Mouse (Mus musculus): ENCODE results near the gene Ccdc180.

Ccdc180 gene

DNA sequence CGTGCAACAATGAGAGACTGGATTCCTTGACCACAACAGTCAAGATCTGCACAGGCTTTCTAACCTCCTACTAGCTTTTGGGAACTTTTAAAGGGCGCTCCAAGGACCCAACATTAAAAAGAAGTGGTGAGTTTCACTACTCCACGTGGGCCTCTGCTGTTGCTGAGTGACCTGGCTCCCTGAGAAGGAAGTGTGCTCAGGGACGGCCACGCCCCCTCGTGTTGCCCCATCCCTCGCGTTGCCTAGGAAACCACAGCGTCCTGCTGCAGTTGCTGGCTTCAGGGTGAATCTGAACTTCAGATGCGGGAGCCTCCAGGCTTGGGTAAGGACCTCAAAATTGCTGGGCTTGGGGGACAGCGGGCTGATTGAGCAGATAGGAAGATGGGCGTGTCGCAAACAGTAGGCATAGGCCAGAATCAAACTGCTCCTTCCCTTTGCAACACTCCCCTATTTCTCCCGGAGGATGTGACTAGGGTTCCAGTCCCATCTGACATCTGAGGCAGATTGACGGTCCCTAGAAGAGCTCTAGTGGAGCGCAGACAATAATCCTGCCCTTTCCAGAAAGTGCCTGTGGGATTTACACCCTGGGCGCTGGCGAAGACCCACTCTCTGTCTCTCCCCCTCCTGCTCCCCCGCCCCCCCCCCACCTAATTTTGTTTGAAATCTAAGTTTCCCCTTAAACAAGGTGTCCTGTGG lies at the start of gene Ccdc180:
Gene Ccdc180, plus strand, starts transcription at position 238 of the 696 bp plus-strand sequence.
- DNase-seq (ENCODE audit: inconsistent age in 2 of 2, low spot score in 1 of 2), result peak; percentile 91 to 96

DNA sequence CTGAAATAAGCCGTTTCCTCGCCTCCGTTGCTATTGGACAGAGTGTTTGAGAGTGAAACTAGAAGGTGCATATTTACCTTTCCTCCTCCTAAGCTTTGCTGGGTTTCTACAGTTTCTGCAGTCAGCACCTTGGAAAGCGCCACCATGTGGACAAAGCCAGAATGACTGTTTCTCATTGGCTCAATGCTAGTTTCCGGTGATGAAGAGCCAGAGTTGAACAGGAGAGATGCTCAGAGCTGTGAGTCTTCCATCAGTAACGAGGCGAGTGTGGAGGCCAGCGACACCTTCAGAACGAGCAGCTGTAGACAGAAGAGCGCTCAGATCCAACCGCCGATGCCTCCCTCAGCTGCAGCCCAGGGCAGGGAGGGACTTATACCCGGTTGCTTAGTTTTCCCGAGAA lies 45.7 kb upstream of the Ccdc180 start:
- DNase-seq (ENCODE audit: inconsistent age in 2 of 2, low spot score in 1 of 2), result peak in 1 of 2 experiments; percentile 63

DNA sequence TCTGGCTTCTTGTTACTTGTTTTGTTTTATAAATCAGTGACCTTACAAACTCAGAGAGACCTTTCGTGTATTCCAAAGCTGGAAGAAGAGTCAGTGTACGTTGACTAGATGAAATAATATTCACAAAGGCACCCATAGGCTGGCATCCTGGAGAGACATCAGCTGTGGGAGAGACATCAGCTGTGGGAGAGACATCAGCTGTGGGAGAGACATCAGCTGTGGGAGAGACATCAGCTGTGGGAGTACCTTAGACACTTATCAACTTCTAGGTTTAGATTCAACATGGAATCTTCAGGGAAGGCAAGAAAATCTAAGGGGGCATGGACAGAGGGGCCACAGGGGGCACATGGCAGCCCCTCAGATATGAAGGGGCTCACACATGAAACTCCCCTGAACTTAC lies 43.8 kb upstream of the Ccdc180 start:
- no peak for DNase-seq (ENCODE audit: inconsistent age in 2 of 2, low spot score in 1 of 2)

DNA sequence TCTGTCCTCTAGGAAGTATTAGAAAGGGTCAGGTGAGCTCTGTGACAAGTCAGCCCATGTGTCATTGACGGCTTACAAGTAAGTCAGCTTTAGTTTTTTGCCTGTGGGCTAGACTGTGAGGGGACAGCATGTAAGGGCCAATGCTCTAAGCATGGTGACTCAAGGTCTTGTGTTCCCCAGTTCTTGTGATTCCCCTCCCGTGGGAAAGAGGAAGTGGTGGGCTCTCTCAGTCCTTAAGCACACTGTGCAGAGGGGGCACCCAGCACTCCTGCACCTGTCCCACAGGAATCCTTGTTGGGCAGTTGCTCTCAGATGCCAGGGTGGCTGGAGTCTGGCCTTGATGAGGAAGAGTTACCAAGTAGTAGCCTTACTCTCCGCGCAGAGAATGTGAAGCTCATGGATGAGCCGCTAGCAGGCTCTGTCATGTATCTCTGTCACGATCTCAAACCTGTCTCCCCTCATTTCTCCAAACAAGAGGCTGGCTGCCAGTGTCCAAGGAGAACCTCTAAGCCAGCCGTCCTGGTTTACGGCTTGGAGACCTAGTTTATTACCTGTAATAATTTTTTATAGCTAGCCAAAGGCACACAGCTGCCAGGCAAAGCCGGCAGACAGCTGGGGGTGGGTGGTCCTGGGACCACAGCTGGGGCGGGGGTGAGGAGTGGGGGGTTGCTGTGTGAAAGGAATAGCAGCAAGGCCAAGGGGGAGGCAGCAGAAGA lies 41.8 kb upstream of the Ccdc180 start, which contains the start of gene Stra6l:
Gene Stra6l, plus strand, starts transcription at position 556 of the 716 bp plus-strand sequence.
- no peak for DNase-seq (ENCODE audit: inconsistent age in 2 of 2, low spot score in 1 of 2)

DNA sequence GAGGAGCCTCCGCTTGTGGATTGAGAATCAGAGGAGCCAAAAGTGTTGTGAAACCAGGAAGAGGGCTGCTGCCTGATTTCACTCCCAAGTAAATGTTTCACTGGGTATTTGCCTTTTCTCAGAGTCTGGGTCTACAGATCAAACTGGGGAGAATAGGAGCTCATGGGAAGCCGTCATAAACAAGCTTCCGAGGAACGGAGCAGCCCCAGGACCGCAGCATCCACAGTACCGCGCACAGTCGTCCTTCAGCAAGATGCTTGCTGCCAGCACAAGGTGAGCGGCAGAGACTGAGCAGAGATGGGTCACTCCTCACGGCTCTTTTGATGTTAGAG lies 41.3 kb upstream of the Ccdc180 start:
- no peak for DNase-seq (ENCODE audit: inconsistent age in 2 of 2, low spot score in 1 of 2)

DNA sequence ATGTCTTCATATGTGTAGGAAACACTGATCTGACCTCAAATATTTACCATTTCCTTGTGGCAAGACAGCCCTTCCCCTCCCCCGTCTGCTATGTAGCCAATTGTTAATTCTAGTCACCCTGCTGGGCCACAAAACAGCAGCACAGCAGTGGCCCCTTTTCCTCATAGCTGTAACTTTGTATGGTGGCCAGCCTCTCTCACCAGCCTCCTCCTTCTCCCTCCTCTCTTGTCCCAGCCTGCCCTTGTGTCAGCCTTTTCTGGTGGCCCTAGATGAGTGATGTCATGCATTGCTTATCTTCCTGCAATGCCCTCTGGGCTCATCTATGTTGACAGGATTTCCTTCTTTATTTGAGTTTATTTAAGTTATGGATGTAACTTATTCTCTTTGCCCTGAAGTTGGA lies 40.7 kb upstream of the Ccdc180 start:
- DNase-seq (ENCODE audit: inconsistent age in 2 of 2, low spot score in 1 of 2), result no peak

DNA sequence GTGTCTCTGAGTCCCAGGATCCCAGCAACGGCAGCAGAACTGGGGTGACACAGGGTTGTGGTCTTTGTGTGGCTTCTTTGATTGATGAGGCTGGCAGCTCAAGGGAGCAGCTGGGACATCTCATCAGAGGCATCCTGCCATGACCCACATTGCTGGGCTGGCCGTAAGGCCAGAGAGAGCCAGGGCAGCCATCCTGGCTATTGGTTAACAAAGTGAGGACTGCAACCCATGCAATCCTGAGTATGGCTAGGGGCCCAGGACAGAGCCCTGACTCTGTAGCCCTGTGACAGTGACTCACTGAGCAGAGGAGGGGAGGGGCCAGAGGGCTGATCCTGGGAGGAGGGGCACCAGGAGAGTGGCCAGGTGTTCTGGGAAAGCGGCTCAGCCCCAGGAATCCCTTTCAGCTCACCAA lies 38.5 kb upstream of the Ccdc180 start:
- peak; percentile 77 to 86 for DNase-seq (ENCODE audit: inconsistent age in 2 of 2, low spot score in 1 of 2)

DNA sequence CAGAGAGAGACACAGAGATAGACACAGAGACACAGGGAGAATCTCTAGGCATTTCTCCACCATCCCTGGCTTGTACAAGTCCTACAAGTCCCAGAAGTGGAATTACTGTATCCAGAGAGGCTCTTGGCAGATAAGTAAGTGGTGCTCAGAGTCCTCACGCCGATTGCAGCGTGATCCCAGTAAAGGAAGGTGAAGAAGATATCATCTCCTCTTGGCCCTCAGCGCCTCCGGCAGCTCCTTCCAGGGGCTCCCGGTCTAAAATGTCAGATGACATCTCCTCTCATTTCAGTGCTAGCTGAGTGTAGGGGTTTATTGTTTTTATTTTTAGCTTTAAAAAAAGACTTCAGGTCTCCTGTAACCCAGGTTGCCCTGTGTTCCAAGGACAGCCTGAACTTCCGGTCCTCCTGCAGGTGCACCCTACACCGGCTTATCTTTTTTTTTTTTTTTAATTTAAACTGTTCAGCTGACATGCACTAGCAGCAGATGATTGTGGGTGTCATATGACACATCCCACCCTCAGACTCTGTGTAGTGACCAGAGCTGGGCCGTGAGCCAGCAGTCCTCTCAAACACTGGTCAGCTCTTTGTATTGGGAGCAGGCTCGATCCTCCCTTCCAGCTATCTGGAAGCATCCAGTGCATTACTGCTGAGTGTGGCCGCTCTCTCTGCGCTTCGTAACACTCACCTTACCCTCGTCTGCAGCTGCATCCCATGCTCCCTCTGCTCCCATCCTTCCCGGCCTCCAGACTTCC lies 36.4 kb upstream of the Ccdc180 start:
- no peak for DNase-seq (ENCODE audit: inconsistent age in 2 of 2, low spot score in 1 of 2)

DNA sequence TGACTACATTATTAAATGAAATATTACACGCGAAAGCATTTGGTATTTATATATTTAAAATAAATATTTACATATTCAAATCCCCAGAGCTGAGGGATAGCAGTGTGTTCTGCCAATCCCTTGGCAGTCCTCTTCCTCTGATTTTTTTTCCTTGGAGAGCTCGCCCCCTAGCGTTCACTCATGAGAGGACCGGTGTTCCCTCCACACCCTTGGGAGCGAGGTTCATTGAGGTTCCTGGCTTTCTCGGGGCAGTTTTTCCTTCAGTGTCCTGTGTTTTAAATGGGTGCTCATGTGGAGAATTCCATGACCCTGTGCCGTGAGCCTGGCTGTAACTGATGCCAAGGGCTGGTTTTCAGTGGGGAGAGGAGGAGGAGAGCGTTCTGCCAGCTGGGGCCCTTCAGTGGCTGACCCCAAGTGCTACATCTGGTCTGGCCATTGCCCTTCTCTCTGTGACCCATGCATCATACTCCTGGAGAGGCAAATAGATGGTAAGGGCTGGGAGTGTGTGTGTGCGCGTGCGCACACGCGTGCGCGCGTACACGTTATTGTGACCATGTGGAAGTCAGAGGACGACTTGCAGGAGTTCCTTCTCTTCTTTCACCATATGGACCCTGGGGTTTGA lies 34.2 kb upstream of the Ccdc180 start:
- peak; percentile 80 to 92 for DNase-seq (ENCODE audit: inconsistent age in 2 of 2, low spot score in 1 of 2)

DNA sequence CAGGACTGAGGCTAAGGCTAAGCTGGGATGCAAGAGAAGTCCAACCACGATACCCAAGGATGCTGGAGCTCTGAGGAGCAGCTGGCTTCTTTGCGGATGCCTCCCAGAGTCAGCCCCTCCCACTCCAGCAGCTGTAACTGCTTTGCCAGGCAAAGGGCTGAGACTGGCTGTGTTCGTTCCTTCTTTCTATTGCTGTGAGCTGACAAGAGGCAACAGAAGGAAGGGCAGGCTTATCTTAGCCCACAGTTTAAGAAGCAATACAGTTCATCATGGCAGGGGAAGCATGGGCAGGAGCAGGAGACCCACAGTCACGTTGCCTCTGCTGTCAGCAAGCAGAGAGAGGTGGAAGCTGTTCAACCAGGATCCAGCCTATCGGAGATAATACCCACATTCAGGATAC lies 28.9 kb upstream of the Ccdc180 start:
- no peak for DNase-seq (ENCODE audit: inconsistent age in 2 of 2, low spot score in 1 of 2)

DNA sequence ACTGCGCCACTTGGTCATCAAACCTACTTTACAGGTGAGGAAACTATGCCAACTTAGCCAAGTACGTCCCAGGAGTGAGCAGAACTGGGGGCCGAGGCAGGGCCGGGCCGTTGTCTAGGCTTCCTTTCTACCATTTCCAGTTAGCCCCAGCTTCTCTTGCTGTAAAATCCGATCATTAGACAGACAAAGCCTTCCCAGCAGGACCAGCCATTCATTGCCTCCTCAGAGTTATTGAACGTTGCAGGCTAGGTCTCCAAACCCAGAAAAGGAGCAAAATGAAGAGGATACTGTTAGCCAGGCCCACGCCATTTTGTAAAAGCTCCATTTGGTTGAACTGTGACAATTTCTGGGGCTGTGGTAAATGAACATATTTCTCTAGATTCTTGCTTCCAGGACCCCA lies 22.7 kb upstream of the Ccdc180 start:
- no peak for DNase-seq (ENCODE audit: inconsistent age in 2 of 2, low spot score in 1 of 2)

DNA sequence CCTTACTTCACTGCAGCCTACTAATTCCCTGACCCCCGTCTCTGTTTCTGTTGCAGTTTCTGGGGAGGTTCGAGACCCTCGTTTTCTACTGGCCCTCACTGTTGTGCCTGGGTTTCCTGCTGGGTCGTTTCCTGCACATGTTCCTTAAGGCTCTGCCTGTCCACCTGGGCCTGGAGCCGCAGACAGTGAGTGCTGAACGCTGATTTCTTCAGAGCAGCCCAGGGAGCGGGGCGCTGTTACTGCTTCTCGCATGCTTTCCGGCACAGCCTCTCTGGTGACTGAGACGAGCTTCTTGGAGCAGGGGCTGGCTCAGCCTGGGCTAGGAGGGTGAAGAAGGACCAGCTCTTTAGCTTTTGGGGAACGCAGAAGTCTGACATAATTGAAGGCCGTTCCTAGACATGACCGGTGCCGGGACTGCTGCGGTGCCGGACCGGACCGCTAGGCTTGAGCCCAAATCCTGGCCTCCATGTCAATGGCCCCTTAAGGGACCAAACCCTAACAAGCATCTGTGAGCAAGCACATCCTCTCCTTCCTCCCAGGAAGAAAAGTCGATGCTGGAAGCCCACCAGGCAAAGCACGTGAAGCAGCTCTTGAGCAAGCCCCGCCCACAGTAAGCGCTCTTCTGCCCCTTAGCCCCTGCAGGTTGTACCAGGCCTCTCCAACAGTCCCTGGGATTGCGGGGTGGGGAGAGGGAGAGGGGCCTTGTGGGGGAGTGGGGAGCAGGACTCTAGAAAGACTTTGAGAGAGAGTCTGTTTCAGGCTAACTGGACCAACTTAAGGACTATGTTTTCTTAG lies 20.9 kb upstream of the Ccdc180 start:
- no peak for DNase-seq (ENCODE audit: inconsistent age in 2 of 2, low spot score in 1 of 2)

DNA sequence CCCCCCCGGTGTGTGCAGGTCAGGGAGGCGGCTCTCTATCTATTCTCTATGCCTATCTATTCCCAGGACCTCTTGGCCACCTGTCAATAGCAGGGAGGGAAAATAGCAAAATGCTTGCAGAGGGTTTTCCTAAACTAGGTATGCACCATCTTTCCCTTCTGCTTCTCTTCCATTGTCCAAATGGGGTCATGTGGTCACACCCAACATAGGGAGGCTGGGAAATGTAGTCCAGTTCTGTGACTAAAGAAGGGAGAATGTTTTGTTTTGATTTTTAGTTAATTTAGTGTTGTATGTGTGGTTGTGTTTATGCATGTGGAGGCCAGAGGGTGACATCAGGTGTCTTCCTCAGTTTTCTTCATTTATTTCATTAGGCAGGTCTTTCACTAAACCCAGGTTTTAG lies 18.0 kb upstream of the Ccdc180 start:
- no peak for DNase-seq (ENCODE audit: inconsistent age in 2 of 2, low spot score in 1 of 2)

DNA sequence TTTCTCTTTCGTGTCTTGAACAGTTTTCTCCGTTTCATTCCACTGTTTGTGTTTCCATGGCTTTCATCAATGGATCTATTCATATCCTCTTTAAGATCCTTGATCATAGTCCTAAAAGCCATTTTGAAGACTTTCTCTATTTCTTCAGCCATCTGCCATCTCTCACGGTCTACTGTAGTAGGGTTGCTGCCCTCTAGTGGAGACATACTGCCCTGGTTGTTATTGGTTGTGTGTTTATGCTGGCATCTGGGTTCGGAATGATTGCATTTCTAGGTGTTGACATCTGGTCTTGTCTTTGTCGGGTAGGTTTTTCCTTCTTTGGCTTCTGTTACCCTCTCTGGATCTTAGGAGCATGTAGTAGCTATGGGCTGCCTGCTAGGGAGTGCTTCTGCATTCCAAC lies 11.2 kb upstream of the Ccdc180 start:
- DNase-seq (ENCODE audit: inconsistent age in 2 of 2, low spot score in 1 of 2), result peak; percentile 38 to 86

DNA sequence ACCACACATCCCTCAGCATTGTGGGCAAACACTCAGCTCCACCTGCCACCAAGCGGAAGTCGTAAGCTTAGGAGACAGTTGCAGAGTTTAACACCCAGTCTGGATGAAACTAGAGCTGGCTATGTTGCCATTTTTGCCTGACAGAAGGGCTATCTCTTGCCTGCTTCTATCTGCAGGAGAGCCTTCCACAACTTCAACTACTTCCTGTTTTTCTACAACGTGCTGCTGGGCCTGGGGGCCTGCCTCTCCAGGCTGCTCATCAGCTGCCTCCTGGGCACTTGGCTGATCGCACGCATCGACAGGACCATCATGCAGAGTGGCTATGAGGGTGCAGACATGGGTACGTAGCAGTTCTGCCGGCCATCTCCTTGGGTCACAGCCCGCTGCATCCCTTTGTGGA lies 7.6 kb upstream of the Ccdc180 start:
- no peak for DNase-seq (ENCODE audit: inconsistent age in 2 of 2, low spot score in 1 of 2)

DNA sequence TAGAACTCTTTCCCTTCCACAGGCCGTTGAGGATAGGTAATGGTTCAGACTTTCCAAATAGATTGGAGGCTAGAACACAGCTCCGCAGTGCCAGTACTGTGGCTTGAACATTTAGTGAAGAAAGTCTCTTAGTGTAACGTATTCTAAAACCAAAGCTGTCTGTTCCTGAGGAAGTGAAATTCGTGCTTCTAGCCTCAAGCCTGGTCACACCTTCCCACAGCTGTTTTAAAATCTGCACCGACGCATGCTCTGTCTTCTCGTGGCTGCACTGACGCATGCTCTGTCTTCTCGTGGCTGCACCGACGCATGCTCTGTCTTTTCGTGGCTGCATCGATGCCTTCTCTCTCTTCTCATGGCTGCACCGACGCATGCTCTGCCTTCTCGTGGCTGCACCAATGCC lies 6.9 kb upstream of the Ccdc180 start:
- DNase-seq (ENCODE audit: inconsistent age in 2 of 2, low spot score in 1 of 2), result no peak

DNA sequence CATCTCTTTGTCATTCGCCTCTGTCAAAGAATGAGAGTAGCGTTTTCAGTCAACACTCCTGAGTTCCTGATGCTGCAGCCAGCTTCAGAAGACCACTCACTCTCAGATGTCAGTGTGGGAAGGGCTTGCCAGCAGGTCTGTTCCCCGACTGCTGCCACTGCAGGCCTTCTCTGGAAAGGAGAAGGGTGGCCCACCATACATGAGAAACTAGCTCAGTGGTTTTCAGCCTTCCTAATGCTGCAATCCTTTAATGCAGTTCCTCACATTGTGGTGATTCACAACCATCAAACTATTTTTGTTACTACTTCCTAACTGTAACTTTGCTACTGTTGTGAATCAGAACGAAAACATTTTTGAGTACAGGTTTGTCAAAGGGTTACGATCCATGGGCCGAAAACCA lies 616 bp upstream of the Ccdc180 start:
- DNase-seq (ENCODE audit: inconsistent age in 2 of 2, low spot score in 1 of 2), result no peak

DNA sequence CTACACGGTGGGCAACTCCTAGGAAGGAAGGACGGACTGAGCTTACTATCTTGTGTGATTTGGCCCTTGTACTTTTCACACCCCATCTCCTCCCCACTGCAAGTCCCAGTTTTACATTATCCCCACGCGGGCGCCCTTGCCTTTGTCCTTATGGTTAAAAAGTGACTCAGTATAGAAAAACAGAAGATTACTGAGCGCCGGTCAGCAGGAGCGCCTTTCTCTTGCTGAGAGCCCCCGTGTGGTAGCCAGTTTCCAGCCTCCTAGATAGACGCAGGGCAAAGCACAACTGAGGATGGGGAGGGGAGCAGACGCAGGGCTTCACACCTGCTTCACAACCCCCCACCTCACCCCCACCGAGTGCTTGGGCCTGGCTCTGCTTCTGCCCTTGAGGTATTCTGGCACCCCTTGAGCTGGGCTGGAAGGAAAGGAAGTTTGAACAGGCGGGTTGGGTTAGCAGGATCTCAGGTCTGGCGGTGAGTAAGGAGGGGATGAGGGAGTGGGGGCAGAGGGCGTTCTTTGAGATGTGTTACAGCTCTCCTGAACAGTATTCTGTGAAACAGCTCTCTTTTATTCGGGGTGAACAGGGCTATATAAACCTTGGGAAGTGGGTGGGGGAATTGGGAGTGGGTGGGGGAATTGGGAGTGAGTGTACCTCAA lies 6.5 kb downstream of the Ccdc180 start:
- DNase-seq (ENCODE audit: inconsistent age in 2 of 2, low spot score in 1 of 2), result no peak

DNA sequence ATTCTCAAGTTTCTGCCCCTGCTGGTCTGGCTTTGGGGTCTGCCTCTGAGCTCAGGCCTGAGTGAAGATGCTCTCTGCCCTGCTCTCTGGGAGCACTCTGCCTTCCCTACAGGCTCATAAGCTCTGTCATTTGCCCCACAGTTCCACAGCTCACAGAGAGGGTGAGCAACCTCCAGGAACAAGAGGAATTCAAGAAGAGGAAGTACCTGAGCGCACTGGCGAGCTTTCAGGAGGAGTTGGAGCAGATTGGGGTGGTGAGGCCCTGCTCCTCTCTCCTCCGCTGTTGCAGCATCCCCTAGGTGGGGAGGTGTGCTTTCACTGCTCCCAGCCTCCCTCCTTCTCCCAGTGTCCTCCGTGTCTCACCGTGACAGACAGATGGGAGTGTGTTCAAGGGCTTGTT lies 8.3 kb downstream of the Ccdc180 start:
- DNase-seq (ENCODE audit: inconsistent age in 2 of 2, low spot score in 1 of 2), result no peak

DNA sequence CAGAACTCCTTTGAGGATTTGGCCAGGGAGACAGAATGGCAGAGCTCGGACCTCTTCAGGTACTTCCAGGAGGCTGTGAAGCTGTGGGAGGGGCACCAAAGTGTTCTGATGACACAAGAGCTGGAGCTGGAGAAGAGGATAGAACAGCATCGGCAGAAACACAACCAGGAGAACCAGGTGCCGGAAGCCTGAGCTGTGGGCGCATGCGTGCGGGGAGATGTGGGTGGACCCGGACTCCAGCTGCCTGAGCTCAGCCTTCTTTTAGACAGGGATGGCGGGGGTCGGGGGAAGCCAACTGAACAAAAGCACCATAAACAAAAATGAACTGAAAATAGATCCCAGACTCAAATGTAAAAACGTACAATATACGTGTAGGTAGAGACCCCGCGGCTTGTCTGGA lies 19.2 kb downstream of the Ccdc180 start:
- no peak for DNase-seq (ENCODE audit: inconsistent age in 2 of 2, low spot score in 1 of 2)
